Mouse (Mus musculus): Measurements from ENCODE around the gene Astn1. TPM values are rescaled to one million over a fixed set of nuclear protein-coding genes. Genes with fewer than 3 reads are reported as not detected.

Gene Astn1
- total and polyA plus RNA-seq, 3 experiments: not detected

DNA sequence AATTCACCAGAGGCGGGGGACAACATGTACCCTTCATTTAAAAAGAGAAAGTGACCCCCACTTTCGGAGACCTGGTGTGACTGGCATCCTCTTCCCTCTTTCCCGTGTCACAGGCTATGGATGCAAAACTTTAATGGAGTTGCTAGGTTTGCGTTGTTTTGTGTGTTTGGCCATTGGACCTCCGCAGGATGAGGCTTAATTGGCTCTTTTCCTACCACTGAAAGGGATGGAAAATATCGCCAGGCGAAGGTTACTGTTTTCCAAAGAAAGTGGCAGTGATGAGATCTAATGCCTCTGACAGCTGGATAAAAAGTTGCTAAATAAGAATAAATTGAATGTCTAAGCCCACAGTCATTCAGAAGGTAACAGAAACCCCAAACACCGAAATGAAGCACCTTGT, 186.2 kb downstream of the Astn1 start:
- H3K9me3 ChIP-seq (replicated peaks; ENCODE audit: insufficient read depth, low read length): no peaks in the 10 kb centered on the region
- no peak for TF ChIP-seq USF2 (IDR thresholded peaks at IDR 0.05; ENCODE audit: borderline replicate concordance in 1 of 2, insufficient read depth in 1 of 2, low read depth in 1 of 2, low read length in 2 of 2)
- no peak for TF ChIP-seq RCOR1 (IDR thresholded peaks at IDR 0.05; ENCODE audit: low read depth, low read length)
- TF ChIP-seq ETS1 (IDR thresholded peaks at IDR 0.05; ENCODE audit: low read depth, low read length): no peak
- TF ChIP-seq TAL1 (IDR thresholded peaks at IDR 0.05; ENCODE audit: low read length): no peak
- TF ChIP-seq RAD21 (IDR thresholded peaks at IDR 0.05; ENCODE audit: low read depth, low read length): no peak
- no peak for TF ChIP-seq JUND (IDR thresholded peaks at IDR 0.05; ENCODE audit: low read depth, low read length)
- TF ChIP-seq MAX (IDR thresholded peaks at IDR 0.05; ENCODE audit: low read length): no peak
- TF ChIP-seq MAZ (IDR thresholded peaks at IDR 0.05; ENCODE audit: low read depth, low read length): no peak
- no peak for TF ChIP-seq USF1 (IDR thresholded peaks at IDR 0.05; ENCODE audit: low read depth, low read length)
- no peak for TF ChIP-seq CHD1 (IDR thresholded peaks at IDR 0.05; ENCODE audit: low read depth, low read length)
- TF ChIP-seq HCFC1 (IDR thresholded peaks at IDR 0.05; ENCODE audit: low read depth, low read length): no peak
- no peak for TF ChIP-seq GABPA (IDR thresholded peaks at IDR 0.05; ENCODE audit: low read depth, low read length)
- TF ChIP-seq POLR2A (IDR thresholded peaks at IDR 0.05; ENCODE audit: control insufficient read depth in 1 of 2, insufficient read depth in 1 of 2, low read depth in 1 of 2, low read length in 2 of 2, poor library complexity in 1 of 2): no peak
- no peak for TF ChIP-seq ELF1 (IDR thresholded peaks at IDR 0.05; ENCODE audit: low read depth, low read length)
- no peak for TF ChIP-seq ZKSCAN1 (IDR thresholded peaks at IDR 0.05; ENCODE audit: low read depth, low read length)
- no peak for TF ChIP-seq MYB (IDR thresholded peaks at IDR 0.05; ENCODE audit: low read depth, low read length)
- no peak for TF ChIP-seq ZMIZ1 (IDR thresholded peaks at IDR 0.05; ENCODE audit: low read depth, low read length)
- no peaks in the 10 kb centered on the region for H3K79me2 ChIP-seq (ENCODE audit: control insufficient read depth, insufficient read depth, low read length, poor library complexity)
- no peak overlapping the region for H3K27ac ChIP-seq (ENCODE audit: control insufficient read depth, low read depth, low read length)
- no peak overlapping the region for H3K9ac ChIP-seq (ENCODE audit: control insufficient read depth, low read depth, low read length, poor library complexity, severe bottlenecking)
- H3K36me3 ChIP-seq (ENCODE audit: control insufficient read depth in 1 of 2, insufficient read depth in 2 of 2, low read length in 2 of 2): no peaks in the 10 kb centered on the region
- H3K27me3 ChIP-seq (ENCODE audit: control insufficient read depth in 1 of 2, insufficient read depth in 2 of 2, low read length in 2 of 2): no peaks in the 10 kb centered on the region
- H3K4me3 ChIP-seq (ENCODE audit: control insufficient read depth in 1 of 2, insufficient read depth in 1 of 2, low read depth in 2 of 2, low read length in 2 of 2): no peak overlapping the region
- H3K4me1 ChIP-seq (ENCODE audit: control insufficient read depth in 1 of 2, insufficient read depth in 2 of 2, low read length in 2 of 2): no peaks in the 10 kb centered on the region
- no peak for DNase-seq (ENCODE audit: low read depth, low spot score)

DNA sequence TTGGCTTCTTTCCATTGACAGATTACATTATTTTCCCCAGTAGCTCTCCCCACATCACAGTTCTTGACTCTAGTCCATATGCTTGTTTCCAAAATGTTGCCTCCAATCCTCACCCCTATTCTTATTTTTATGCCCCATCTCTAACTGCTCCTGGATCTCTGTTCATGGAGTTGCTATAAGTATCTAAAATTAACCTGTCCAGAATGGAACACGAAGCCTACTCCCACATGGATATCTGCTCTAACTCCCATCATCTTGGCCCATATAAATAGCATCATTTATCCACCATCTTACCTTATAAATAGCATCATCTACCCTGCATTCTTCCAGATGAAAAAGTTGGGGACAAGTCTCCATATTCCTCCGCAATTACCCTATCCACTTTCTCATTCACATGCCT, 187.5 kb downstream of the Astn1 start:
- H3K27me3 ChIP-seq (ENCODE audit: control insufficient read depth in 1 of 2, insufficient read depth in 2 of 2, low read length in 2 of 2): no peaks in the 10 kb centered on the region

More for the DNA sequence above, 187.5 kb downstream of the Astn1 start:
- no peaks in the 10 kb centered on the region for H3K36me3 ChIP-seq (ENCODE audit: control insufficient read depth in 1 of 2, insufficient read depth in 2 of 2, low read length in 2 of 2)
- H3K27ac ChIP-seq (ENCODE audit: control insufficient read depth, low read depth, low read length): no peak overlapping the region
- no peak overlapping the region for H3K9ac ChIP-seq (ENCODE audit: control insufficient read depth, low read depth, low read length, poor library complexity, severe bottlenecking)
- no peak overlapping the region for H3K4me3 ChIP-seq (ENCODE audit: control insufficient read depth in 1 of 2, insufficient read depth in 1 of 2, low read depth in 2 of 2, low read length in 2 of 2)
- no peaks in the 10 kb centered on the region for H3K9me3 ChIP-seq (replicated peaks; ENCODE audit: insufficient read depth, low read length)
- no peaks in the 10 kb centered on the region for H3K4me1 ChIP-seq (ENCODE audit: control insufficient read depth in 1 of 2, insufficient read depth in 2 of 2, low read length in 2 of 2)
- no peak for DNase-seq (ENCODE audit: low read depth, low spot score)
- TF ChIP-seq USF2 (IDR thresholded peaks at IDR 0.05; ENCODE audit: borderline replicate concordance in 1 of 2, insufficient read depth in 1 of 2, low read depth in 1 of 2, low read length in 2 of 2) (no peak), NRF1 (IDR thresholded peaks at IDR 0.05; ENCODE audit: insufficient read depth, low read depth, low read length, poor library complexity, severe bottlenecking) (no peak), ZKSCAN1 (IDR thresholded peaks at IDR 0.05; ENCODE audit: low read depth, low read length) (no peak), EP300 (IDR thresholded peaks at IDR 0.05; ENCODE audit: low read depth in 1 of 2, low read length in 2 of 2) (no peak), MYC (IDR thresholded peaks at IDR 0.05; ENCODE audit: low read depth, low read length) (no peak), HCFC1 (IDR thresholded peaks at IDR 0.05; ENCODE audit: low read depth, low read length) (no peak), TAL1 (IDR thresholded peaks at IDR 0.05; ENCODE audit: low read length) (no peak), TBP (IDR thresholded peaks at IDR 0.05; ENCODE audit: low read depth, low read length) (no peak), UBTF (IDR thresholded peaks at IDR 0.05; ENCODE audit: borderline replicate concordance, insufficient read depth, low read depth, low read length) (no peak), GABPA (IDR thresholded peaks at IDR 0.05; ENCODE audit: low read depth, low read length) (no peak), ELF1 (IDR thresholded peaks at IDR 0.05; ENCODE audit: low read depth, low read length) (no peak), POLR2AphosphoS5 (IDR thresholded peaks at IDR 0.05; ENCODE audit: borderline replicate concordance, low read depth, low read length) (no peak)
- no peaks in the 10 kb centered on the region for H3K79me2 ChIP-seq (ENCODE audit: control insufficient read depth, insufficient read depth, low read length, poor library complexity)

Measured in MEL (cell line).